Mouse (Mus musculus) heart, adult 2 months (tissue): Measurements from ENCODE around the gene Gm10643.

ENCODE experiments used
- CTCF ChIP-seq: fragments of 200-600 bp; IDR thresholded peaks from 2 replicates; pipeline ENCODE4 v1.8.1; 2022; ENCODE audit warnings: antibody characterized with exemption, mild to moderate bottlenecking, moderate library complexity
- POLR2A ChIP-seq: fragments of 200-500 bp; IDR thresholded peaks from 2 replicates; pipeline ENCODE4 v1.6.1; 2011; ENCODE audit warnings: mild to moderate bottlenecking, low read depth, low read length, control low read depth; ENCODE audit not compliant: insufficient read depth

DNA sequence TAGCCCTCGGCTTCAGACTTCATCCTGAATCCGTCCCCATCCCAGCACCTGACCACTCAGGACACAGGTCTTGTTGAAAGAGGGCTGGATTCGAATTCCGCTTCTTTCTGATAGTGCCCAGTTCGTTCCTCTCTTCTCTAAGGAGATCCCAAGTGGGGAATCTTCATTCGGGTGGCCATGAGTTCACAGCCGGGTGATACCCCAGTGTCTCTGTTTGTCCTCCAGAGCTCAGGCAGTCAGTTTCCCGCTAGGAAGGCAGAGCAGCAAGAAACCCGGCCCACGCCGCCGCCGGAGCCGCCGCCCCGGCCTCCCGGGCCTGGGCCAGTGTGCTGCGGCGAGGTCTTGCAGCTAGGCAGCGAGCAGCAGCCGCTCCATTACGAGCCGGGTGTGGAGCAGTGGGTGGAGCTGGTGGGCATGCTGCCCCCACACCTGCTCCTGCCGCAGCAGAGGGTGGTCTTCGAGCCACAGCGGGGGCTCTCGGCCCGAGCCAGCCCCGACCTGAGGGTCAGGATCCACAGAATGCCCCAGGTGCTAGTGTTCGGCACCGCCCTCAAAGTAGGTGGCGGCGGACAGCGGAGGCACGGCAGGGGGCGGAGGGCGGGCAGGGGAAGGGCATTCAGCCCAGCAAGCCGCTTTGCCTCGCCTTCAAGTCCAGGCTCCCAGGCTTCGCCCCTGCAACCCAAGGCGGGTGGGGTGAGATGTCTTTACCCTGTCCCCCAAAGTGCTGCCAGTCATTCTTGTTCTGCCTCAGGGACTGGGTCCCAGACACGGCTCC is 19.6 kb upstream of the Gm10643 start:
- no peak for TF ChIP-seq CTCF
- no peak for TF ChIP-seq POLR2A
